Mouse (Mus musculus) hindbrain, postnatal 0 days (tissue): ENCODE data around the gene Mipol1. TPM values are rescaled to one million over a fixed set of nuclear protein-coding genes. Genes with fewer than 3 reads are reported as not detected.

Experiments used
- ATAC-seq: fragments of 200-750 bp; cut with Nextera tagmentation; 2 replicates; pipeline ENCODE4 v1.8.0; 2017; ENCODE audit warnings: mild to moderate bottlenecking, moderate TSS enrichment, moderate library complexity
- DNase-seq: peaks from one replicate; pipeline ENCODE4 v3.0.0-alpha.2; 2015; ENCODE audit warnings: low spot score
- H3K27ac ChIP-seq: fragments of 300-500 bp; sonication (generic); 2 replicates; pipeline ENCODE4 v1.5.1; 2014; ENCODE audit warnings: mild to moderate bottlenecking
- H3K27me3 ChIP-seq: fragments of 300-500 bp; sonication (generic); 2 replicates; pipeline ENCODE4 v1.6.1; 2014; ENCODE audit warnings: low read length, mixed read lengths; ENCODE audit not compliant: insufficient read depth
- H3K36me3 ChIP-seq: fragments of 300-500 bp; sonication (generic); 2 replicates; pipeline ENCODE4 v1.6.1; 2014; ENCODE audit warnings: low read length, mixed read lengths; ENCODE audit not compliant: insufficient read depth
- H3K4me1 ChIP-seq: fragments of 300-500 bp; sonication (generic); 2 replicates; pipeline ENCODE4 v1.6.1; 2014; ENCODE audit warnings: antibody characterized with exemption, low read length, mixed read lengths; ENCODE audit not compliant: insufficient read depth
- H3K4me2 ChIP-seq: fragments of 300-500 bp; sonication (generic); 2 replicates; pipeline ENCODE4 v1.6.1; 2014; ENCODE audit warnings: low read depth, mild to moderate bottlenecking, low read length, moderate library complexity, mixed read lengths
- H3K4me3 ChIP-seq: fragments of 300-500 bp; sonication (generic); 2 replicates; pipeline ENCODE4 v1.5.1; 2014; ENCODE audit warnings: low read length
- H3K9ac ChIP-seq: fragments of 300-500 bp; sonication (generic); replicated peaks from 2 replicates; pipeline ENCODE4 v1.6.1; 2014; ENCODE audit warnings: mild to moderate bottlenecking, low read length, moderate library complexity, mixed read lengths
- H3K9me3 ChIP-seq: fragments of 300-500 bp; sonication (generic); 2 replicates; pipeline ENCODE4 v1.6.1; 2016; ENCODE audit warnings: low read length, mixed read lengths
- CTCF ChIP-seq: IDR thresholded peaks from 2 replicates; pipeline ENCODE4 v1.5.1; 2016; ENCODE audit warnings: antibody characterized with exemption, control low read depth, low read depth
- WGBS: fragments of 180-500 bp; shearing (Covaris S2); extraction: QIAGEN DNeasy Blood & Tissue Kit; methylation state at CpG from one replicate; pipeline ENCODE4 v1.1.7; 2014; 5-methylcytosine and 5-hydroxymethylcytosine counted together
- polyA plus RNA-seq: library from polyadenylated mRNA; unstranded; fragments of >200 nt; fragmentation: Nextera tagmentation; extraction: Ambion mirVana; gene quantifications from 2 replicates; pipeline ENCODE4 v1.2.1, GENCODE M21; 2015
- total RNA-seq: library from RNA; depleted of rRNA; stranded (reverse); fragments of >200 nt; gene quantifications from 2 replicates; pipeline ENCODE4 v1.2.3, GENCODE M21; 2014

Gene Mipol1
- total and polyA plus RNA-seq, 2 experiments from 2014 or later = 4.5 to 6.3 TPM

DNA sequence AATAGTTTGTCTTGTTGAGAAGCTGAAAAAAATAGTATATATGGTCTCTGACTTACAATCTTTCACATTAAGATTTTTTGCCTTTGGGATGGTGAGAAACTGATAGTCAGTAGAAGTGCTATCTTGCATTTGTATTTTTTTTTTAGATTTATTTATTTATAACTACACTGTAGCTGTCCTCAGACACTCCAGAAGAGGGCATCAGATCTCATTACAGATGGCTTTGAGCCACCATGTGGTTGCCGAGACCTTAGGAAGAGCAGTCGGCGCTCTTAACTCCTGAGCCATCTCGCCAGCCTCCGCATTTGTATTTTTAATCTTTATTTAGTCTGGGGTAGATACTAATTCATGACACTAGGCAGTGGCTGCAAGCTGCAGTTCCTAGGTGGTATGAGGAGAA, 3.2 kb downstream of the Mipol1 start:
- ATAC-seq = no peak
- 88% methylated on average over 5 of the region's 5 CpGs for WGBS
- Histone ChIP-seq H3K4me1 (no peaks in the 10 kb centered on the region), H3K4me2 (no peak overlapping the region), H3K27ac (no peak overlapping the region), H3K9ac (no peak overlapping the region), H3K9me3 (no peaks in the 10 kb centered on the region; the same call in 1 of the 2 replicates), H3K27me3 (no peaks in the 10 kb centered on the region), H3K4me3 (no peak overlapping the region), H3K36me3 (no peaks in the 10 kb centered on the region; the same call in 1 of the 2 replicates)
- TF ChIP-seq CTCF = no peak
- DNase-seq = no peak

GRCm38 (mm10) chr12:57243671-57244495, 13.7 kb downstream of the Mipol1 start:
- Histone ChIP-seq H3K4me3 (no peak overlapping the region), H3K4me1 (no peaks in the 10 kb centered on the region), H3K27ac (no peak overlapping the region), H3K9ac (no peak overlapping the region), H3K4me2 (no peak overlapping the region), H3K9me3 (no peaks in the 10 kb centered on the region), H3K27me3 (no peaks in the 10 kb centered on the region), H3K36me3 (peaks cover 9% of the 10 kb centered on the region)
- DNase-seq = no peak
- TF ChIP-seq CTCF = no peak
- ATAC-seq = no peak
- 89% methylated on average over 5 of the region's 5 CpGs for WGBS

- H3K9ac ChIP-seq = no peak overlapping the region
- ATAC-seq = no peak
- H3K27me3 ChIP-seq = no peaks in the 10 kb centered on the region
- no peak overlapping the region for H3K27ac ChIP-seq
- H3K4me1 ChIP-seq = no peaks in the 10 kb centered on the region
- WGBS = 61% methylated on average over 2 of the region's 2 CpGs
- no peak overlapping the region for H3K4me2 ChIP-seq
- no peaks in the 10 kb centered on the region for H3K9me3 ChIP-seq
- TF ChIP-seq CTCF = peak; percentile 26; the same call in 1 of the 2 replicates
- H3K4me3 ChIP-seq = no peak overlapping the region
- H3K36me3 ChIP-seq = no peaks in the 10 kb centered on the region
- peak; percentile 6 for DNase-seq
Measured at GRCm38 (mm10) chr12:57258572-57258971, 28.3 kb downstream of the Mipol1 start.

- DNase-seq (no peak), ATAC-seq (no peak)
- no peak for TF ChIP-seq CTCF
- H3K4me2 ChIP-seq = no peak overlapping the region
- no peaks in the 10 kb centered on the region for H3K4me1 ChIP-seq
- no peaks in the 10 kb centered on the region for H3K36me3 ChIP-seq
- H3K27ac ChIP-seq = no peak overlapping the region
- no peak overlapping the region for H3K9ac ChIP-seq
- 57% methylated on average over 1 of the region's 1 CpGs for WGBS
- no peak overlapping the region for H3K4me3 ChIP-seq
- no peaks in the 10 kb centered on the region for H3K9me3 ChIP-seq
- H3K27me3 ChIP-seq = no peaks in the 10 kb centered on the region
Measured at GRCm38 (mm10) chr12:57275456-57275855, 45.2 kb downstream of the Mipol1 start.

GRCm38 (mm10) chr12:57281155-57282114, 51.2 kb downstream of the Mipol1 start:
- 39% methylated on average over 3 of the region's 3 CpGs for WGBS
- peak; percentile 58; the same call in 1 of the 2 replicates for ATAC-seq
- H3K4me1 ChIP-seq = no peaks in the 10 kb centered on the region
- H3K36me3 ChIP-seq = no peaks in the 10 kb centered on the region
- H3K9ac ChIP-seq = no peak overlapping the region
- H3K4me2 ChIP-seq = no peak overlapping the region
- H3K27ac ChIP-seq = no peak overlapping the region
- no peak overlapping the region for H3K4me3 ChIP-seq
- DNase-seq = peak; percentile 82
- H3K27me3 ChIP-seq = no peaks in the 10 kb centered on the region
- TF ChIP-seq CTCF = peak; percentile 76
- H3K9me3 ChIP-seq = no peaks in the 10 kb centered on the region

GRCm38 (mm10) chr12:57285303-57286059, 55.3 kb downstream of the Mipol1 start:
- Histone ChIP-seq H3K9me3 (no peaks in the 10 kb centered on the region), H3K27ac (no peak overlapping the region), H3K9ac (no peak overlapping the region), H3K4me1 (no peaks in the 10 kb centered on the region), H3K36me3 (no peaks in the 10 kb centered on the region), H3K4me3 (no peak overlapping the region), H3K4me2 (no peak overlapping the region), H3K27me3 (no peaks in the 10 kb centered on the region)
- ATAC-seq = no peak
- DNase-seq = no peak
- WGBS = 82% methylated on average over 5 of the region's 5 CpGs
- 0 out of 2 replicates have a peak, but pooled peaks have one; percentile 15 for TF ChIP-seq CTCF
